Mouse (Mus musculus) limb, embryonic 10.5 days (tissue): ENCODE measurements around the gene Relb. TPM values are rescaled to one million over a fixed set of nuclear protein-coding genes. Genes with fewer than 3 reads are reported as not detected.
"Not testable (repeated sequence)": the region's sequence is repeated elsewhere in the genome, so short reads cannot be mapped to it uniquely, and the experiment has no call there.

Source experiments
- DNase-seq: peaks from one replicate; pipeline ENCODE4 v3.0.0-alpha.2; 2017; ENCODE audit warnings: low spot score
- H3K27ac ChIP-seq: fragments of 300-500 bp; sonication (generic); 2 replicates; pipeline ENCODE4 v1.5.1; 2016; ENCODE audit warnings: mild to moderate bottlenecking
- H3K27me3 ChIP-seq: fragments of 300-500 bp; sonication (generic); 2 replicates; pipeline ENCODE4 v1.6.1; 2016; ENCODE audit warnings: low read depth, mild to moderate bottlenecking; ENCODE audit not compliant: poor library complexity, severe bottlenecking
- H3K36me3 ChIP-seq: fragments of 300-500 bp; sonication (generic); 2 replicates; pipeline ENCODE4 v1.6.1; 2016; ENCODE audit warnings: mild to moderate bottlenecking, moderate library complexity
- H3K4me1 ChIP-seq: fragments of 300-500 bp; sonication (generic); 2 replicates; pipeline ENCODE4 v1.6.1; 2016
- H3K4me3 ChIP-seq: fragments of 300-500 bp; sonication (generic); 2 replicates; pipeline ENCODE4 v1.5.1; 2016; ENCODE audit warnings: mild to moderate bottlenecking, moderate library complexity
- H3K9me3 ChIP-seq: fragments of 300-500 bp; sonication (generic); replicated peaks from 2 replicates; pipeline ENCODE4 v1.6.1; 2016; ENCODE audit warnings: mild to moderate bottlenecking
- WGBS: fragments of 180-500 bp; shearing (Covaris S2); methylation state at CpG from one replicate; pipeline ENCODE4 v1.1.7; 2016; 5-methylcytosine and 5-hydroxymethylcytosine counted together
- polyA plus RNA-seq: library from polyadenylated mRNA; unstranded; fragments of >200 nt; fragmentation: Nextera tagmentation; extraction: Ambion mirVana; gene quantifications from 2 replicates; pipeline ENCODE4 v1.2.1, GENCODE M21; 2016

Gene Relb
- polyA plus RNA-seq, 1 experiment from 2014 or later: 4.2 TPM

DNA sequence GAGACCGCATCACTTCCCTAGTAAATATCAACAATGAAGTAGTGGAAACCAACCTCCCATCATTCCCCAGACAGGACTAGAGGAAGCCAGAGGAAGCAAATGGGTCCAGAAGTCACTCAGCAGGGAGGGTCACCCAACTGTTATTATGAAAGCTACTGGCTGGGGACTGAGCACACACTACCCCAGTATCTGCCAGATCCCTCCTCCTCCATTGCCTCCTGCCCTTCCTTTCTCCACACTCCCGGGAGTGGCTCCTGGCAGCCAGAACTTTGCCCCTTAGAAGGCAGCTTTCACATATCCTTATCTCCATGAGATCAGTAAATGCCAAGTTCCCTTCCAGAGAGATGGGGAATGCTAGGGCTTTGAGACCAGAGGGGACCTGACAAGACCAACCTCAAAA lies 5.8 kb downstream of the Relb start:
- H3K4me1 ChIP-seq: peaks cover 11% of the 10 kb centered on the region
- no peak overlapping the region for H3K27ac ChIP-seq
- H3K27me3 ChIP-seq: peaks cover 19% of the 10 kb centered on the region
- 75% methylated on average over 2 of the region's 2 CpGs for WGBS
- no peak for DNase-seq
- no peaks in the 10 kb centered on the region for H3K9me3 ChIP-seq
- H3K36me3 ChIP-seq: no peaks in the 10 kb centered on the region
- no peak overlapping the region for H3K4me3 ChIP-seq

DNA sequence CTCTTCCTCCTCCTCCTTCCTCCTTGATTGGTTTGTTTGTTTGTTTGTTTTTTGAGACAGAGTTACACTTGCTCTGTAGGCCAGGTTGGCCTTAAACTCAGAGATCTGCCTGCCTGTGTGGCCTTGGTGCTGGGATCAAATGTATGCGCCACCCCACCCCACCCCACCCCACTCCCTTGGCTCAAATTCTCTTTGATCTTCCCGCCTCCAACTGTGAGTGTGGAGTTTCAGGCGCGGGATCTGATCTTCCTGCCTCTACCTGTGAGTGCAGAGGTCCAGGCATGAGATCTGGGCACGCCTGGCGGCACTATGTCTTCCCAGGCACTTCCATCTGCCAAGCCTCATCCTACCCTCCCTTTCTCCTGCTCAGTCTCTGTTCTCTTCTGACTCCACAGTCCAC lies 7.0 kb downstream of the Relb start:
- peaks cover 19% of the 10 kb centered on the region for H3K27me3 ChIP-seq
- DNase-seq: no peak
- WGBS: 23% methylated on average over 6 of the region's 6 CpGs
- H3K9me3 ChIP-seq: no peaks in the 10 kb centered on the region
- H3K4me3 ChIP-seq: no peak overlapping the region
- H3K27ac ChIP-seq: no peak overlapping the region
- peaks cover 7% of the 10 kb centered on the region for H3K4me1 ChIP-seq
- H3K36me3 ChIP-seq: no peaks in the 10 kb centered on the region

DNA sequence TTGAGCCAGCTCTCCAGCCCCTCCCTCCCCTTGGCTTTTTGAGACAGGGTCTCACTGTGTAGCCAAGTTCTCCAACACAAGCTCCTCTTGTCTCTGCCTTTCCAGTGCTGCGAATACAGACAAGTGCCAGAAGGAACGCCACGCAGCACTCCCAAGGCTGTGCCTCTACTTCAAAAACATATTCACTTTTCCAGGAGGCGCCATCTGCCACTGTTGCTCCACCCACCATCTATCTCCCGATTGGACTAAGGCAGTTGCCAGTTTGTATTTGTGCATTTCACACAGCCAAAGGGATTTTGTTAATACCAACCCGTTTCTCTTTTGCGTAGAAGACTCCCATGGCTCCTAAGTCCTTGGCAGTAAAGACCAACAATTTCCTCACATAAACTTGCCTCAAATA lies 8.4 kb downstream of the Relb start:
- H3K27me3 ChIP-seq: peaks cover 19% of the 10 kb centered on the region
- no peak overlapping the region for H3K4me3 ChIP-seq
- H3K9me3 ChIP-seq: no peaks in the 10 kb centered on the region
- DNase-seq: no peak
- 95% methylated on average over 7 of the region's 7 CpGs for WGBS
- H3K36me3 ChIP-seq: no peaks in the 10 kb centered on the region
- H3K27ac ChIP-seq: no peak overlapping the region
- H3K4me1 ChIP-seq: peaks cover 7% of the 10 kb centered on the region

DNA sequence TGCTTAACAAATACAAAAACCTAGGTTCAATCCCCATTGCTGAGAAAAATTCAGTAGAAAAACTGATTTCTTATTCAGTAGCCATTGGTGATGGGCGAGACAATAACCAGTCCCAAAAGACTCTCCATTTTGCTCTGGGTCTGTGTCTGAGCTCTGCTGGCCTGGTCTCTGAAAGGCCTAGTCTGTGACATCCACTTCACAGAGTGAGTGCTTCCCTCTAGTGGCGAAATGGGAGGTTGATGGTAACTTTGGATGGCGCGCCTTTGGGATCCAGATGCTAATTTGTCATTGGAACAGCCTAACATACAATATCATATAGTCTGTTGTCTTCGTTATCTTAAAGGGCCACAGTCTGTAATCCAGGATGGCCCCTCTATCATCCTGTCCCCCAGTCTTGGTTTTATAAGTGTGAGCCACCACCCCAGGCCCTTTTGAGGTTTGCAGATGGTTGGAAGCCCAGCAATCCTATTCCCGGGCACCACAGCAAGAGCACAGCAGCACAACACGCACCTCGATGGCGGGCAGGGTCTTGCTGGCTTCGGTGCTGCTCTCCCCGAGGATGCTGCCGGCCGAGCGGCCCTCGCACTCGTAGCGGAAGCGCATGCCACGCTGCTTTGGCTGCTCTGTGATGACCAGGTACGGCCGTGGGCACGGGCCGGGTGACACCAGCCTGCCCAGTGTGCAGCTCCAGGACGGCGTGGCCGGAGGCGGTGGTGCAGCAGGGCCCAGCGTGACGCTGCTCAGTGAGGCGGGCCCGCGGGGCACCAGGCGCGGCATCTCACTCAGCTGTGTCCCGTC lies 10.0 kb downstream of the Relb start:
- 10% methylated on average over 35 of the region's 35 CpGs for WGBS

DNA sequence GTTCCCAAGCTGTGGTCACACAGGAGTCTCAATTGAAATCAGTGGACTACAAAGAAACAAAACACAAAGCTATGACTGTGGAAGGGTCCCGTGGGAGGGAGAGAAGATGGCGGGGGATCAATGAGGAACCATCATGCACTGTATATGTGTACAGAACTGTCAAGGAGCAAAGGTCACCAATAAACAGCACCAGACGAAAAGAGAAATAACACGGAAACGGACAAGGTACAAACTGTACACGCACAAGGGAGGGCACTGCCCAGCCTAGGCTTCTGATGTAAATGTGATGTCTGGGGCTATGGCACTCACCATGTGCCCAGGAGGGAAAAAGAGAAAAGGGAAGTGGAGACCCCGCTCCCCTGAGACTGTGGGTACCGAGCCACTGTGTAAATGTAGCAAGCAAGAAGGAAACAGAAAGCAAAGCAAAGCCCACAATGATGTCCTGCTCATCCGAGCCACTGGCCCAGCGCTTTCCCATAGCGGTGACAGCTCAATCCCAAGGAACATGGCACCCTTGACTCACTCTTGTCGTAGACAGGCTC lies 14.1 kb downstream of the Relb start:
- H3K4me3 ChIP-seq: no peak overlapping the region
- WGBS: 91% methylated on average over 12 of the region's 12 CpGs
- no peaks in the 10 kb centered on the region for H3K36me3 ChIP-seq
- peaks cover 10% of the 10 kb centered on the region for H3K27me3 ChIP-seq
- DNase-seq: no peak
- peaks cover 7% of the 10 kb centered on the region for H3K4me1 ChIP-seq
- H3K9me3 ChIP-seq: no peaks in the 10 kb centered on the region
- H3K27ac ChIP-seq: no peak overlapping the region

More for the DNA sequence above, 10.0 kb downstream of the Relb start:
- H3K27me3 ChIP-seq: peaks cover 19% of the 10 kb centered on the region
- peak; percentile 80 for DNase-seq
- H3K27ac ChIP-seq: peak overlapping the region; percentile 66
- H3K9me3 ChIP-seq: no peaks in the 10 kb centered on the region
- H3K36me3 ChIP-seq: no peaks in the 10 kb centered on the region
- H3K4me1 ChIP-seq: peaks cover 7% of the 10 kb centered on the region
- H3K4me3 ChIP-seq: peak overlapping the region; percentile 46

DNA sequence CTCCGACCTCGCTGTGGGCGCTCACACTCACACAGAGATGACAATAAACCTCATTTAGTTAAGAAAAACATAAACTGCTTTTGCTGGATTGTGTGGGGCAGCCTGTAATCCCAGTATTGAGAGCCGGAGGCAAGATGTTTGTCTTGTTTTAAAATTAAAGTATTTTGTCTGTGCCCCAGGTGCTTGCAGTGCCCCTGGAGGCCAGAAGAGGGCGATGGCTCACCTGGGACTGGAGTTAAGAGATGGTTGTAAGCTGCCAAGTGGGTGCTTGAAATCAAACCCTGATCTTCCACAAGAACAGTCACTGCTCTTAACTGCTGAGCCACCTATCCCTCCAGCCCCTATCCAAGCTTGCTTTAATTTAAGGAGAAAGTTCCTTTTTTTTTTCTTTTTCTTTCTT lies 18.3 kb downstream of the Relb start:
- WGBS: 73% methylated on average over 5 of the region's 5 CpGs
- H3K9me3 ChIP-seq: no peaks in the 10 kb centered on the region
- DNase-seq: no peak
- H3K4me1 ChIP-seq: no peaks in the 10 kb centered on the region
- no peaks in the 10 kb centered on the region for H3K36me3 ChIP-seq
- no peak overlapping the region for H3K4me3 ChIP-seq
- H3K27me3 ChIP-seq: no peaks in the 10 kb centered on the region
- no peak overlapping the region for H3K27ac ChIP-seq

DNA sequence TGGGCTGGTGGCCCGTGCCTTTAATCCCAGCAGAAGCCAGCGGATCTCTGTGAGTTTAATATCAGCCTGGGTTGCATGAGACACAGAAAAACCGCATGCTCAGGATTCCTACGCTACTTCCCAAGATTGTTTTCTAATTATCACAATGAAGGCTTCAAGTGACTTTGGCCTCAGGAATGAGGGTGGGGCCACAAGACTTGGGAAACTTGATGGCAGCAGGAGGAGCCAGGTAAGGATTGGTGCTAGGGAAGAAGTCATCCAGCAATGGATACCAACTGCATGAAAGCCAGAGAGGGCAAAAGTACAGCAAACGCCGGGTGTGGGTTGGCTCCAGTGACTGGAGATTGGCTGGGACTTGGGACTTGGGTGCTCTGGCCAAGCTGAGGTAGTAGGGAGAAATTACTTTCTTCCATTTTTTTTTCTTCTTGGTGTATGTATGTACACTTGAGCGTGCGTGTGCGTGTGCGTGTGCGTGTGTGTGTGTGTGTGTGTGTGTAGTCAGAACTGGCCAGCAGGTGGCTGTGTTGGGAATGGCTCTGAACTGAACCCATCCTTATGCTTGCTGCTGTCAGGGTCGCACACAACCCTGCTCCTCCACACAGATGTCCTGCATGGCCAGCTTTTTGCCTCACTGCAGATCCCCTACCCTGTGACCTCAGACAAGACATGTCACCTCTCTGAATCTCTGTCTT lies 19.5 kb downstream of the Relb start:
- H3K4me3 ChIP-seq: no peak overlapping the region
- no peak for DNase-seq

DNA sequence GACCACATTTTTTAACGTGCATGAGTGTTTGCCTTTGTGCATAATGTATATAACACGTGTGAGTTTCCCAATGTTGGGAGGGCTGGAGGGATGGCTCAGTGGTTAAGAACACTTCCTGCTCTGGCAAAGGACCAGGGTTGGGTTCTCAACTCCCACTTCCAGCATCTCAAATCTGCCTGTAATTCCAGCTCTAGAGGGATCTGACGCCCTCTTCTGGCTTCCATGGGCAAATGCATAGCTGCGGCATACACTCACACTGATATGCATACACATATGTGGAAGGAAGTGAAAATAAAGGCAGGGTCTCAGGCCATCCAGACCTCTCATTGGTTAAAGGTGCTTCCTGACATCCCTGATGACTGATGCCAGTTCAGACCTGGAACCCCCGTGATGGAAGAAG lies 21.9 kb downstream of the Relb start:
- 79% methylated on average over 5 of the region's 5 CpGs for WGBS
- no peak for DNase-seq

More for the DNA sequence above, 19.5 kb downstream of the Relb start:
- no peak overlapping the region for H3K27ac ChIP-seq
- H3K9me3 ChIP-seq: no peaks in the 10 kb centered on the region
- 91% methylated on average over 12 of the region's 12 CpGs for WGBS
- H3K4me1 ChIP-seq: no peaks in the 10 kb centered on the region
- H3K27me3 ChIP-seq: no peaks in the 10 kb centered on the region
- no peaks in the 10 kb centered on the region for H3K36me3 ChIP-seq

DNA sequence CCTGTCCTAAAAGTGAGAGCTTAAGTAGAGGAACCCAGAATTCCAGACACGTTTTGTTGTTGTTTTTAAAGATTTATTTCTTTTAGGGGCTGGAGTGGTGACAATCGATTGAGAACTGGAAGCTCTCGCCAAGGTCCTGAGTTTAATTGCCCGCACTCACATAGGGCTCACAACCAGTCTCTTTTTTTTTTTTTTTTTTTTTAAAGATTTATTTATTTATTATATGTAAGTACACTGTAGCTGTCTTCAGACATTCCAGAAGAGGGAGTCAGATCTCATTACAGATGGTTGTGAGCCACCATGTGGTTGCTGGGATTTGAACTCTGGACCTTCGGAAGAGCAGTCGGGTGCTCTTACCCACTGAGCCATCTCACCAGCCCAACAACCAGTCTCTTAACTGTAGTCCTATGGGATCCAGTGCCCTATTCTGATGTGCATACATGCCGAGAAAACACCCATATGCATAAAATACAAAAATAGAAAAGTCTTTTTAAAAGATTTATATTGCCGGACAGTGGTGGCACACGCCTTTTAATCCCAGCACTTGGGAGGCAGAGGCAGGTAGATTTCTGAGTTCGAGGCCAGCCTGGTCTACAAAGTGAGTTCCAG lies 24.5 kb downstream of the Relb start:
- Histone ChIP-seq H3K27ac (peak overlapping the region; percentile 90), H3K4me1 (peaks cover 22% of the 10 kb centered on the region), H3K36me3 (peaks cover 34% of the 10 kb centered on the region), H3K4me3 (peak overlapping the region; percentile 86)
- 60% methylated on average over 10 of the region's 10 CpGs for WGBS
- not testable (repeated sequence) for H3K27me3 ChIP-seq, DNase-seq, H3K9me3 ChIP-seq

More for the DNA sequence above, 21.9 kb downstream of the Relb start:
- peaks cover 8% of the 10 kb centered on the region for H3K36me3 ChIP-seq
- H3K27ac ChIP-seq: no peak overlapping the region
- H3K9me3 ChIP-seq: no peaks in the 10 kb centered on the region
- H3K4me3 ChIP-seq: no peak overlapping the region
- peaks cover 17% of the 10 kb centered on the region for H3K4me1 ChIP-seq
- H3K27me3 ChIP-seq: no peaks in the 10 kb centered on the region

DNA sequence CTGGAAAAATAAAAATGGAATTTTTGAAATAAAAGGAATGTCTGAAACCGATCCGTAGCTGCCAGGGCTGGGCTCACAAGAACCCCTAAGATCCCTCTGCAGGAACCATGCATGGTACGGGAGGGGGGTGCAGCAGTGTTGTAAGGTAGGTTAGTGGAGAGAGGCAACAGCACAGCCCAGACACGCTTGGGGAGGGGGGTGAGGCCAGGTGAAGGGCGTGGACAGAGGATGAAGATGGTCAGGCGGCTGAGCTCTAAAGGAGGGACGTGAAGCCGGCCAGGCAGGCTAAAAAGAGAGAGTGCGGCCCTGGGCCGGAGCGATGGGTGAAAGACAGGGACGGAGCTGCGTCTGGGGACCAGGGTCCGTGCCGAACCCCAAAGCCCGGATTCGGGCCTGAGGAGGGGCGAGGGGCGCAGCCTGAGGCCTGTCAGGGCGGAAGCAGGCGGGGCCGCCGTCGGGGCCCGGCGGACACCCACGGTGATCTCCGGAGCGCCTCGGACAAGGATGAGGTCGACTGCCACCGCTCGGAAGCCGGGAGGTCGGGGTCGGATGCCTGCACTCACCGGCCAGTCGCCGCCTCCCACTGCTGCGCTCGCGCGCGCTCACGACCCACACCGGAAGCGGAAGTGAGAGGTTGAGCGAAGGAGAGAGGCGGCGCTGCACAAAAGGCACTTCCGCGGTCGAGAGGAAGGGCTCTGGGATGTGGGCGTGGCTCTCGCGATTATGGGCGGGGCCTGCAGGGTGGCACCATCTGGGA lies 25.2 kb downstream of the Relb start, which contains the start of gene Clasrp:
Gene Clasrp (minus strand): TSS at position 638 of the 757 bp plus-strand sequence.
- Histone ChIP-seq H3K27ac (peak within 1 kb of the TSS; percentile 90), H3K4me3 (peak within 1 kb of the TSS; percentile 86), H3K36me3 (peaks cover 41% of the 10 kb centered on the region), H3K4me1 (peaks cover 22% of the 10 kb centered on the region), H3K27me3 (no peaks in the 10 kb centered on the region), H3K9me3 (no peaks in the 10 kb centered on the region)
- DNase-seq: peak; percentile 96
- WGBS: 1% methylated on average over 57 of the region's 57 CpGs

DNA sequence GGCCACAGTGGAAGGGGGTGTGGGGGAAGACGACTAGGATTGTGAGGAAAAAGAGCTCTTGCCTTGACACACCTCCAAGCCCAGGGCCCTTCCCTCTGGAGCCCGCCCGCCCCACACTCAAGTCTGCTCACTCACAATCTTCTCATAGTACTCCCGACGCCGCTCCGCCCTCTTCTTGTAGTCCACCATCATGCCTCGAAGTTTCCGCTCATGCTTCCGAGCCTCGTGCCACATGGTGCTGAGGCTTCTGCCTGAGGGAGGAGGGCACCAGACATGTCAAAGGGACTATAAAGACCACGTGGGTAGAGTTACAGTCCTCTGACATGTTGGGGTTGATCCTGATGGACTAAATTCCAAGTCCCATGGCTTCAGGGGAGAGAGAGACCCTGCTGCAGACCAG lies 26.2 kb downstream of the Relb start:
- 88% methylated on average over 12 of the region's 12 CpGs for WGBS
- Histone ChIP-seq H3K4me1 (peaks cover 22% of the 10 kb centered on the region), H3K4me3 (peak overlapping the region; percentile 86), H3K36me3 (peaks cover 51% of the 10 kb centered on the region), H3K27ac (no peak overlapping the region), H3K9me3 (no peaks in the 10 kb centered on the region), H3K27me3 (no peaks in the 10 kb centered on the region)
- no peak for DNase-seq

DNA sequence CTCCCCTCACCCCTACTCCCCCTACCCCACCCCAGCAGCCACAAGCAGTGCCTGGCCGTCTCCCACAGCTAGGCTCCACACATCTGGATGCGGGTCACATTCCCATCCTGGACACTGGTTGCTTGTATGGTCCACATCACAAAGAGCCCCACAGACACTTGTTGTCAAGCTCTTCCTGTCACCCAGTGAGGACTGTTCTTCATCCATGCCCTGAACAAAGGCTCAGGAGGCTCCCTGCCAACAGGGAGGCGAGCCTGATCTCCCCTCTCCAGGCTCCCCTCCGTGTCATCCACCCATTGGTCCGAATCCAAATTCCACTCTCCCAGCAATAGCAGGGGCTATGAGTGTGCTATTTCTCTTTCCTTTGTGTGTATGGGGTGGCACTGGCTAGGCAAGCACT lies 28.7 kb downstream of the Relb start:
- Histone ChIP-seq H3K36me3 (peaks cover 73% of the 10 kb centered on the region), H3K27me3 (no peaks in the 10 kb centered on the region), H3K4me1 (peaks cover 22% of the 10 kb centered on the region), H3K4me3 (no peak overlapping the region), H3K27ac (no peak overlapping the region), H3K9me3 (no peaks in the 10 kb centered on the region)
- no peak for DNase-seq
- WGBS: 72% methylated on average over 5 of the region's 5 CpGs
